Mouse (Mus musculus) kidney, postnatal 25 days (tissue): ENCODE measurements around the gene Cdh23.

Experiments
- DNase-seq, 2 experiments: peaks; one replicate each; pipeline ENCODE4 v3.0.0; 2021; ENCODE audit warnings: mixed read lengths in 2 of 2

The Cdh23 gene

GRCm38 (mm10) chr10:60310629-60311028 lies 385.7 kb downstream of the Cdh23 start:
- no peak for DNase-seq

GRCm38 (mm10) chr10:60304854-60305628 lies 391.2 kb downstream of the Cdh23 start:
- DNase-seq: peak; percentile 79 to 80

GRCm38 (mm10) chr10:60303419-60303818 lies 392.9 kb downstream of the Cdh23 start:
- no peak for DNase-seq

GRCm38 (mm10) chr10:60299636-60300035 lies 396.7 kb downstream of the Cdh23 start:
- no peak for DNase-seq

- DNase-seq: no peak
These were observed 400.3 kb downstream of the Cdh23 start for GRCm38 (mm10) chr10:60296027-60296426.

- DNase-seq: no peak
These were observed 400.9 kb downstream of the Cdh23 start for GRCm38 (mm10) chr10:60295356-60295755.

GRCm38 (mm10) chr10:60294621-60295020 lies 401.7 kb downstream of the Cdh23 start:
- DNase-seq: peak; percentile 48 to 73

- DNase-seq: no peak
These were observed 404.1 kb downstream of the Cdh23 start for GRCm38 (mm10) chr10:60292209-60292608.

GRCm38 (mm10) chr10:60290739-60291110 lies 405.6 kb downstream of the Cdh23 start:
- DNase-seq: no peak

- no peak for DNase-seq
These were observed 406.1 kb downstream of the Cdh23 start for GRCm38 (mm10) chr10:60290026-60290738.

- no peak for DNase-seq
These were observed 407.1 kb downstream of the Cdh23 start for GRCm38 (mm10) chr10:60289216-60289615.

- DNase-seq: no peak
These were observed 408.6 kb downstream of the Cdh23 start for GRCm38 (mm10) chr10:60287726-60288125.

- peak; percentile 38 to 73 for DNase-seq
These were observed 409.1 kb downstream of the Cdh23 start for GRCm38 (mm10) chr10:60287161-60287560.

GRCm38 (mm10) chr10:60286546-60286945 lies 409.7 kb downstream of the Cdh23 start:
- DNase-seq: no peak

- DNase-seq: peak; percentile 73 to 74
These were observed 410.5 kb downstream of the Cdh23 start for GRCm38 (mm10) chr10:60285676-60286372.

GRCm38 (mm10) chr10:60285183-60285582 lies 411.1 kb downstream of the Cdh23 start:
- no peak for DNase-seq

GRCm38 (mm10) chr10:60284676-60285111 lies 411.6 kb downstream of the Cdh23 start:
- DNase-seq: no peak

GRCm38 (mm10) chr10:60284248-60284647 lies 412.0 kb downstream of the Cdh23 start:
- DNase-seq: no peak

- DNase-seq: no peak
These were observed 413.9 kb downstream of the Cdh23 start for GRCm38 (mm10) chr10:60282116-60283014.

GRCm38 (mm10) chr10:60281571-60282050 lies 414.7 kb downstream of the Cdh23 start:
- no peak for DNase-seq

GRCm38 (mm10) chr10:60280353-60280752 lies 415.9 kb downstream of the Cdh23 start:
- peak in 1 of 2 experiments; percentile 27 for DNase-seq

- DNase-seq: peak; percentile 76 to 78
These were observed 416.4 kb downstream of the Cdh23 start for GRCm38 (mm10) chr10:60279941-60280301.
